Mouse (Mus musculus) testis, postnatal 10 days (tissue): Measurements from ENCODE around the gene Tekt4.

Experiments
- DNase-seq: peaks from one replicate; pipeline ENCODE4 v3.0.0; 2021; ENCODE audit warnings: low spot score

Gene Tekt4

GRCm38 (mm10) chr17:25475946-25476744 is 21.7 kb downstream of the Tekt4 start:
- DNase-seq: peak; percentile 61

GRCm38 (mm10) chr17:25480152-25480551 is 25.7 kb downstream of the Tekt4 start:
- DNase-seq: no peak

DNA sequence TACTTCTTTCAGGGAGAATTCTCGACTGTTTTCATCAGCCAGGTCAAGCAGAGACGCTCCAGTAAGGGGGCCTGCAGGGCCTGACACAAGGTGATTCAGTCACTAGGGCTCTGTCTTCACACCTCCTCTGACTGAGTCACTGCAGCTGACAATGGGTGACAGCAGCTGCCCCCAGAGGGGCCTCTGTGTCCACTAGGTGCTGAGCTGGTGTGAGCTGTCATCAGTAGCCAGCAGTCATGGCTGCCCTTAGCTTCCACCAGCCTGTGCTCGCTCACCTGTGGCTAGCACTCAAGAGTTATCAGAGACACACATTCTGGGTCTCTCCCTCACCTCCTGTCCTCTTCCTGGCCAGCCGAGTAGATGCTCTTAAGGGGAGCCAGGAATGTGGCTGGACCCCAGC is 26.4 kb downstream of the Tekt4 start:
- DNase-seq: no peak

DNA sequence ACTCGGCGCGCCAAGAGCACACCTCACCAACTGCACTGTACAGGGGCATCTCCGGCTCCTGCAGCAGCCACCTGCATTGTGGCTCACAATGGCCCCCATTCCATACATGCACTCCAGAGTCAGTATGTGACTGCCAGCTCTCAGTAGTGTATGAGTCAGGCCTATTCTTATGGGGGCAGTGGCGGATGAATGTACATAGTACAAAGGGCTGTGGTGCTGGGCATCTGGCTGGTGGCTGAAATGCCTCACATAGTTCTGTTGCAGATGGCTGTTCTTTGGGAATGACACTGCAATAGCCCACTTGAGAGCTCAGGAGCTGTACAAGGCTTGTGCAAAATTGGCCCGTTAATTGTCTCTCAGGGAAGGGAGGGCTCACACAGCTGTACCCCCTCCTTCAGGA is 27.7 kb downstream of the Tekt4 start:
- DNase-seq: no peak

GRCm38 (mm10) chr17:25497013-25497412 is 42.6 kb downstream of the Tekt4 start, which contains the start of gene Sstr5:
Gene Sstr5, minus strand, starts transcription at chr17:25497288.
- peak; percentile 65 for DNase-seq

GRCm38 (mm10) chr17:25502599-25502998 is 48.2 kb downstream of the Tekt4 start:
- DNase-seq: no peak

DNA sequence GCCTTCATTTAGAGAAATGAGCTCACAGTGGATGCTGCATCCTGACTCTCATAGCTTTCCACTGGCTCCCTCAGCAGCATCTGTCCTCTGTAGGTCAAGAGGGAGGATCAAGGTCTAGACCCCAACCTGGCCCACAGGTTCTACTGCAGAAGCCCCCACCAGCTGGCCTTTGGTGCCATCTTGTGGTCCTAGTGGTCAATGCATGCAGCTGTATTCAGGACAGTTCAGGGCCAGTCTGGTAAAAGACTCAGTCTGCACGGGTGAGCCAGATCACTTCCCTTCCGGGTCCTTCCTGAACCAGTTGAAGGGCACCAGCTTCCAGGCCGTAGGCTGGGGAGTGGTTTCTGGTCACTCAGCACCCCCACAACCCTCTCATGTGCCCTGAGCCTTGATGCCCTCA is 53.4 kb downstream of the Tekt4 start:
- peak; percentile 90 for DNase-seq

- peak; percentile 80 for DNase-seq
Measured at GRCm38 (mm10) chr17:25508860-25509577, 54.6 kb downstream of the Tekt4 start.

DNA sequence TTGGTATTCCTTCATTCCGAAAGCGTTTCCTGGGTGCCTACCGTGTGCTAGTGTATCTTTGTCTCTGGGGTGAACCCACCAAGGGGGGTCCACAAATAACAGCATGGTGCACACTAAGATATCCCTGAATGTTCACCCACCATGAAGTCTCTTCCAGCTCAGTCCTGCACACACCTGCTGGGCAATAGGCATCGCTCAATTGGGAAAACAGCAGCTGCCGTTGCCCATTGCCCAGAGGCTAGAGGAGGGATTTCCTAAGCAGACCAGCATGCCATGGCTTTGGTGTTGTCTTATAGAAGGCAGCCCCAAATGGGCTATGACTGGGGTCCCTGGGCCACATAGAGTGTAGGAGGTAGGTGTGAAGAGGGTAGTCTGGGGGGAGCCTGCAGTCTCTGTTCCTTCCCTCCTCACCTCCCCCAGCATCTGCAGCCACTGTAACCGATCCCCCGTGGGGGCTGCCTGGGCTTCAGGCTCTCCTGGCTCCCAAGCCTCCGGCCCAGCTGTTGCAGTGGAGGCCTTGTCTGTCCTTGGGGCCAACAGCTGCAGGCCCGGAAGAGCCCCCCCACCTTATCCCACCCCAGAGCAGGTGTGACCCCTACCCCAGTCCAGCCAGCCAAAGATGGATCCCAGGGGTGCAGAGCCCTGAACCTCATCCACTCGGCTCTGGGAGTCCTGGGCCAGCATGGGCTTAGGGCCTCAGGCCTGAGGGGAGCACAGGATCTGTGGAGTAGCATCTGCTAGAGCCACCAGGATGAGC is 55.8 kb downstream of the Tekt4 start:
- no peak for DNase-seq

GRCm38 (mm10) chr17:25511876-25512275 is 57.5 kb downstream of the Tekt4 start:
- DNase-seq: no peak

DNA sequence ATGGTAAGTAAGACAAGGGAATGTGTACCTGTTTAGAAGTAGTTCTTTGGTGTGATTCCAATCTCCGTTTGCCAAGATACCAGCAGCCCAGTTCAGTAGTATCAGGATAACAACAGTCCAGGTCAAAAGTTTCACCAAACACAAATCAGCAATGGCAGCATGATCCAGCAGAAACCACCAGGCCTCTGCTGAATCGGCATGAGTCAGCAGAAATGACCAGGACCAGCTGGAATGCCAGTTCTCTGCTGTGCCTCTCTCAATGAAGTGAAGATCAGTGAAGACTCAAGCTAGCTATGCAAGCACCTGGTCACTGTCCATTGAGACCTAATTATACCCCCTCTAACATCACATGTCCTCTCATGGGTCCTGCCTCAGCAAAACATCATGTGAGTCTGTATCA is 59.6 kb downstream of the Tekt4 start:
- no peak for DNase-seq

GRCm38 (mm10) chr17:25516315-25516714 is 61.9 kb downstream of the Tekt4 start:
- DNase-seq: no peak

GRCm38 (mm10) chr17:25518144-25518543 is 63.7 kb downstream of the Tekt4 start:
- no peak for DNase-seq

GRCm38 (mm10) chr17:25519511-25519910 is 65.1 kb downstream of the Tekt4 start:
- DNase-seq: no peak

DNA sequence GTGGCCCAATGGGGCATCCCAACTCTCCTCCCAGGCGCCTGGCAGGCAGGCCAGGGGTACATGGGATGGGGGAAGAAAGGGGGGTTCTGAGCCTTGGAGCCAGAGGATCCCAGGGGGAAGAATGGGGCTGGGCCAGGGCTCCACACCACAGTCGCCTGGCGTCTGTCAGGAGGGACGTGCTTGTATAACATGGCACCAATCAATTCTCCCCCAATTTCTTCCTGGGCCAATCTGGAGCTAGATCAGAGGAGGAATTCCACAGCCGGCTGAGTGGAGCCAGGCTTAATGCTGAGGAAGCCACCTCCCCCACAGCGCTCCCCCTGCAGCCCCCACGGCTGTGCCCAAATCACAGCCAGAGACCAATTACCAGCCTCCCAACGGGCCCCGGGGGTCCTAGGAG is 66.1 kb downstream of the Tekt4 start:
- no peak for DNase-seq

DNA sequence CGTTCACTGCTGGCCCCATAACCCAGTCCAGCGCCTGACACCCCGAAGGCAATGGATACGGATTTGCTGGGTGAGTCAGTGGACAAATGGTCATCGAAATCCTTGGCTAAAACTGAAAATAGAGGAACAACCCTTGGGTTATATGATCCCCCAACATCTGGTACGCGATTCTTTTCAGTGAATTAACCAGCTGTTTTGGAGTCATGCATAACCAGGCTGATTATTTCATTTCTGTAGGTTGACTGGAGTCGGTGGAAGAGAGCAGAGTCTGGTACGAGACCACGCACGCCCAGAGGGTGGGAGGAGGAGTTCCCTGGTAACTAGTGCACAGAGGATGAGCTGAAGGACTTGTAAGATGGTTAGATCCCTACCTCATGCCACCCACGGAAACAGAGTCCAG is 67.7 kb downstream of the Tekt4 start:
- DNase-seq: no peak
